Mouse (Mus musculus): ENCODE results near the gene Tlcd2.
"Not testable (repeated sequence)": the region's sequence is repeated elsewhere in the genome, so short reads cannot be mapped to it uniquely, and the experiment has no call there.

Gene Tlcd2

GRCm38 (mm10) chr11:75449695-75450094 is 11.8 kb upstream of the Tlcd2 start:
- DNase-seq (ENCODE audit: low read depth, low spot score) = no peak

- DNase-seq (ENCODE audit: low read depth, low spot score) = no peak
These were observed 11.1 kb upstream of the Tlcd2 start for GRCm38 (mm10) chr11:75450304-75450908.

GRCm38 (mm10) chr11:75450936-75451335 is 10.6 kb upstream of the Tlcd2 start:
- DNase-seq (ENCODE audit: low read depth, low spot score) = no peak

- no peak for DNase-seq (ENCODE audit: low read depth, low spot score)
These were observed 9.4 kb upstream of the Tlcd2 start for GRCm38 (mm10) chr11:75452081-75452480.

- DNase-seq (ENCODE audit: low read depth, low spot score) = no peak
These were observed 8.5 kb upstream of the Tlcd2 start for GRCm38 (mm10) chr11:75452812-75453557.

- peak; percentile 70 for DNase-seq (ENCODE audit: low read depth, low spot score)
These were observed 7.3 kb upstream of the Tlcd2 start, which contains the start of gene Wdr81 for GRCm38 (mm10) chr11:75453991-75454930. TSS of gene Wdr81 (minus strand) at chr11:75454717.

GRCm38 (mm10) chr11:75455041-75455736 is 6.3 kb upstream of the Tlcd2 start:
- no peak for DNase-seq (ENCODE audit: low read depth, low spot score)

- DNase-seq (ENCODE audit: low read depth, low spot score) = not testable (repeated sequence)
These were observed 5.5 kb upstream of the Tlcd2 start for GRCm38 (mm10) chr11:75455971-75456370.

- no peak for DNase-seq (ENCODE audit: low read depth, low spot score)
These were observed 5.1 kb upstream of the Tlcd2 start for GRCm38 (mm10) chr11:75456440-75456871.

GRCm38 (mm10) chr11:75458169-75458568 is 3.3 kb upstream of the Tlcd2 start:
- no peak for DNase-seq (ENCODE audit: low read depth, low spot score)

GRCm38 (mm10) chr11:75458628-75459041 is 2.9 kb upstream of the Tlcd2 start:
- DNase-seq (ENCODE audit: low read depth, low spot score) = no peak

- no peak for DNase-seq (ENCODE audit: low read depth, low spot score)
These were observed 2.3 kb upstream of the Tlcd2 start for GRCm38 (mm10) chr11:75459141-75459711.

GRCm38 (mm10) chr11:75459751-75460102 is 1.8 kb upstream of the Tlcd2 start:
- no peak for DNase-seq (ENCODE audit: low read depth, low spot score)

- DNase-seq (ENCODE audit: low read depth, low spot score) = peak; percentile 66
These were observed 1.2 kb upstream of the Tlcd2 start for GRCm38 (mm10) chr11:75460103-75460843.

GRCm38 (mm10) chr11:75461743-75462252 is 283 bp downstream of the Tlcd2 start:
- DNase-seq (ENCODE audit: low read depth, low spot score) = no peak

- DNase-seq (ENCODE audit: low read depth, low spot score) = no peak
These were observed 803 bp downstream of the Tlcd2 start for GRCm38 (mm10) chr11:75462253-75462783.

GRCm38 (mm10) chr11:75462865-75463336 is 1.4 kb downstream of the Tlcd2 start:
- DNase-seq (ENCODE audit: low read depth, low spot score) = no peak

- DNase-seq (ENCODE audit: low read depth, low spot score) = no peak
These were observed 2.1 kb downstream of the Tlcd2 start for GRCm38 (mm10) chr11:75463624-75464023.

GRCm38 (mm10) chr11:75464417-75464816 is 2.9 kb downstream of the Tlcd2 start:
- no peak for DNase-seq (ENCODE audit: low read depth, low spot score)

- no peak for DNase-seq (ENCODE audit: low read depth, low spot score)
These were observed 3.5 kb downstream of the Tlcd2 start for GRCm38 (mm10) chr11:75465051-75465450.

All from retina, postnatal 7 days (tissue).